ENCODE assay signal across 8 mouse cellular contexts in genomic region chrX:164980193-164980775, GRCm38 (mm10). TPM values are rescaled to one million over a fixed set of nuclear protein-coding genes. Genes with fewer than 3 reads are reported as not detected.
DNase-seq lines count a peak whose midpoint lies in the region; ATAC-seq lines count a peak whose summit lies in the region.

Gene Mospd2, minus strand, starts transcription at chrX:164980375.
Gene Fancb, plus strand, starts transcription at chrX:164980592.

- peak; percentile 91 for DNase-seq in CD4-positive helper T cell, adult 2 months (ENCODE audit: low read depth, low spot score)
- DNase-seq in brain, embryonic 18.5 days (ENCODE audit: low read depth, low spot score) = peak; percentile 72
- peak; percentile 90 for DNase-seq in kidney, postnatal 10 days
- peak; percentile 76 to 82 for DNase-seq in natural killer cell, adult 2 months (ENCODE audit: low spot score in 2 of 2)

- H3K4me3 ChIP-seq in heart, embryonic 13.5 days = peak within 1 kb of the TSS; percentile 69
- peak within 1 kb of the TSS; percentile 65 for H3K4me3 ChIP-seq in liver, embryonic 12.5 days
- H3K4me3 ChIP-seq in stomach, embryonic 15.5 days (replicated peaks) = peak within 1 kb of the TSS; percentile 58

- H3K27me3 ChIP-seq in heart, embryonic 13.5 days (replicated peaks) = no peaks in the 10 kb centered on the region
- H3K27me3 ChIP-seq in liver, embryonic 12.5 days (replicated peaks) = no peaks in the 10 kb centered on the region
- H3K27me3 ChIP-seq in stomach, embryonic 15.5 days (replicated peaks) = no peaks in the 10 kb centered on the region

- no peaks in the 10 kb centered on the region for H3K36me3 ChIP-seq in heart, embryonic 13.5 days
- H3K36me3 ChIP-seq in liver, embryonic 12.5 days = no peaks in the 10 kb centered on the region
- H3K36me3 ChIP-seq in stomach, embryonic 15.5 days = no peaks in the 10 kb centered on the region

- peak within 1 kb of the TSS; percentile 81 for H3K9ac ChIP-seq in heart, embryonic 13.5 days
- peak within 1 kb of the TSS; percentile 69 for H3K9ac ChIP-seq in liver, embryonic 12.5 days
- H3K9ac ChIP-seq in stomach, embryonic 15.5 days = no peak within 1 kb of the TSS; the same call in 1 of the 2 replicates

- peak; percentile 99 for ATAC-seq in erythroid progenitor cell, adult 5-6 weeks (replicated peaks; ENCODE audit: low FRiP score, poor library complexity, severe bottlenecking)
- peak; percentile 99 for ATAC-seq in heart, embryonic 13.5 days (ENCODE audit: extremely low read depth, insufficient number of reproducible peaks, low FRiP score, low TSS enrichment)
- ATAC-seq in liver, embryonic 12.5 days = peak; percentile 99
- ATAC-seq in stomach, embryonic 15.5 days (ENCODE audit: insufficient read depth, low FRiP score, low read depth) = peak; percentile 99

- peak within 1 kb of the TSS; percentile 68 for H3K4me2 ChIP-seq in heart, embryonic 13.5 days
- peak within 1 kb of the TSS; percentile 66 for H3K4me2 ChIP-seq in liver, embryonic 12.5 days
- H3K4me2 ChIP-seq in stomach, embryonic 15.5 days = peak within 1 kb of the TSS; percentile 51

- no peaks in the 10 kb centered on the region for H3K9me3 ChIP-seq in heart, embryonic 13.5 days
- no peaks in the 10 kb centered on the region for H3K9me3 ChIP-seq in liver, embryonic 12.5 days (replicated peaks)
- H3K9me3 ChIP-seq in stomach, embryonic 15.5 days = no peaks in the 10 kb centered on the region

- peak within 1 kb of the TSS; percentile 54 for H3K27ac ChIP-seq in heart, embryonic 13.5 days (replicated peaks)
- peak within 1 kb of the TSS; percentile 75 for H3K27ac ChIP-seq in liver, embryonic 12.5 days
- peak within 1 kb of the TSS; percentile 54; the same call in 1 of the 2 replicates for H3K27ac ChIP-seq in stomach, embryonic 15.5 days

- 12% methylated on average over 23 of the region's 26 CpGs for WGBS in heart, embryonic 13.5 days
- 7% methylated on average over 24 of the region's 26 CpGs for WGBS in liver, embryonic 12.5 days (ENCODE audit: insufficient replicate concordance)
- 17% methylated on average over 26 of the region's 26 CpGs for whole genome bisulfite sequencing in stomach, embryonic 15.5 days

- peaks cover 12% of the 10 kb centered on the region for H3K4me1 ChIP-seq in heart, embryonic 13.5 days
- peaks cover 7% of the 10 kb centered on the region; the same call in 1 of the 2 replicates for H3K4me1 ChIP-seq in liver, embryonic 12.5 days
- H3K4me1 ChIP-seq in stomach, embryonic 15.5 days = no peaks in the 10 kb centered on the region

RNA-seq across cellular contexts. Expression of gene Mospd2, which starts in this region (rescaled TPM):
- total RNA-seq in erythroid progenitor cell, adult 5-6 weeks (2015; ENCODE audit: low replicate concordance) = 10.1 and 13.0 TPM in 2 replicates
- 23.7 and 41.6 TPM in 2 replicates for total RNA-seq in erythroid progenitor cell, adult 5-6 weeks (2017; ENCODE audit: low replicate concordance)
- polyA plus RNA-seq in heart, embryonic 13.5 days (2015; fragmentation: Nextera tagmentation; extraction: Ambion mirVana) = 8.7 and 10.8 TPM in 2 replicates
- 7.0 and 9.0 TPM in 2 replicates for polyA plus RNA-seq in liver, embryonic 12.5 days (2016; fragmentation: Nextera tagmentation; extraction: Ambion mirVana)
- polyA plus RNA-seq in stomach, embryonic 15.5 days (2015; fragmentation: Nextera tagmentation; extraction: Ambion mirVana) = 25.2 and 26.4 TPM in 2 replicates

RNA-seq across cellular contexts. Expression of gene Fancb, which starts in this region (rescaled TPM):
- total RNA-seq in erythroid progenitor cell, adult 5-6 weeks (2015; ENCODE audit: low replicate concordance) = 5.0 and 10.5 TPM in 2 replicates
- 4.9 and 6.3 TPM in 2 replicates for total RNA-seq in erythroid progenitor cell, adult 5-6 weeks (2017; ENCODE audit: low replicate concordance)
- 5.2 and 5.7 TPM in 2 replicates for polyA plus RNA-seq in heart, embryonic 13.5 days (2015; fragmentation: Nextera tagmentation; extraction: Ambion mirVana)
- polyA plus RNA-seq in liver, embryonic 12.5 days (2016; fragmentation: Nextera tagmentation; extraction: Ambion mirVana) = 8.2 and 8.7 TPM in 2 replicates
- polyA plus RNA-seq in stomach, embryonic 15.5 days (2015; fragmentation: Nextera tagmentation; extraction: Ambion mirVana) = 10.3 and 11.2 TPM in 2 replicates

Comparison
In these comparisons a context has a peak if more than half of its experiments do, and no peak if none do; other contexts are left out.
1. Peak in every context shown above with its lines: DNase-seq, ATAC-seq, H3K4me3 ChIP-seq and H3K27ac ChIP-seq.